Mouse (Mus musculus): ENCODE measurements around the gene Ubtd2.
"Not testable (repeated sequence)": the region's sequence is repeated elsewhere in the genome, so short reads cannot be mapped to it uniquely, and the experiment has no call there.

Ubtd2 gene

DNA sequence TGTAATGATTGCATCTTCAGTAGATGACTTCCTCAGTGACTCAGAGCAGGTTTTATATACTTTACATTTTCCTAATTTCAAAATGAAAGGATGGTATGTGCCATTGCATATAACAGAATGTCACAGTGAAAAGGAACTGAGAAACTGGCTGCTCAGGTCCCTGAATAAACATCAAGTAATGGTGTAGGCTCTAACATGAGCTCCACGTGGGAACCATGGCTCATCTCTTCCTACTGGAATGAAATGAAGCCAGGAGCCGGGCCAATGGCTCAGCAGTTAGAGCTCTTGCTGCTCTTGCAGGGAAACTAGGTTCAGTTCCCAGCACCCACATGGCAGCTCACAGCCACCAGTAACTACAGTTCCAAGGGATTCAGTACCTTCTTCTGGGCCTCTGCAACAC lies 16.8 kb downstream of the Ubtd2 start:
- no peak for DNase-seq

- DNase-seq: no peak
Observed at GRCm38 (mm10) chr11:32474725-32475124, 19.6 kb downstream of the Ubtd2 start.

DNA sequence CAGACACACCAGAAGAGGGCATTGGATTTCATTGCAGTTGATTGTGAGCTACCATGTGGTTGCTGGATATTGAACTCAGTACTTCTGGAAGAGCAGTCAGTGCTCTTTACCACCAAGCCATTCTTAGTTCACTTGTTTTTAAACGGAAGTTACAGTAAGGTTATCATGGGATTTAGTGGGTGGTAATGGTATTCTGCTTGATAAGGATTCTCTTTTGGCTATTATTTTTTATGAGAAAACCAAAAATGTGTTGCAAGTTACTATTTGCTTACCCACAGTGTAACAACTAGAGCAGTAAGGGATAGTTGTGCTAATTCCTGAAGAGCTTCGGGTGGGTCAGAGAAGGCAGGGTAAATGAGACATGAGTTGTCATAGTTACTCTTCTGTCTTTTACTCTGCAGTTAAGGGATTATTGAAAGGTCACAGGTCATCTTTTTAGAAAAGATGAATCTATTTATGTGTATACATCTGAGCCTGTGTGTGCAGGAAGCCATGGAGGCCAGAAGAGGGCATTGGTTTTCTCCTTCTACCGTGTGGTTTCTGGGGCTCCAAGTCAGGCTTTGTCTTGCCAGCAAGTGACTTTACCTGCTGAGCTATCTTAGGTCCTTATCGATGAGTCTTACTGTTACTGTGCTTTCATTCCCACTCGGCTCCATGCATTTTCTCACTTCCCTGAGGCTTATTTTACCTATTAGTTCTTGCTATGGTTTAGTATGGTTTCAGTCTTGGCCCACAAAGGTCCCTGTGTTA lies 20.5 kb downstream of the Ubtd2 start:
- DNase-seq: no peak

- no peak for DNase-seq
Observed at GRCm38 (mm10) chr11:32481525-32481924, 26.4 kb downstream of the Ubtd2 start.

GRCm38 (mm10) chr11:32485290-32485689 lies 30.1 kb downstream of the Ubtd2 start:
- DNase-seq: no peak

DNA sequence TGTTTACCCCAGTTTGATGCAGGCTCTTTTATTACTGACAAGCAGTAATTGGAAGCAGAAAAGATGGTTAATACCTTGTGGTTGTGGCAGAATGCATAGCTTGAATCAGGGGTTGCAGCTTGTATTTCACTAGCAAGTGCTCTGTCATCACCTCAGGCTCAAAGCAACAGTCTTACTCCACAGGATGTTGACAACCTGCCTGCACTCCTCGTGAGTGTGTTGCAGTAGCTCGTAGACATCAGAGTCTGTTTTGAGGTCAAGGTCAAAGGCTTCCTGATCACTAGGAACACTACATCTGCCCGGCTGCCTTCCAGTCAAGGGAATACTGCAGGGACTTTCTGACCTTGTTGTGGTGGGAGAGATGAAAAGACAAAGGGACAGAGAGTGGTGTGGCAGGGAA lies 31.5 kb downstream of the Ubtd2 start:
- DNase-seq: no peak

- DNase-seq: no peak
Observed at GRCm38 (mm10) chr11:32487501-32487900, 32.3 kb downstream of the Ubtd2 start.

DNA sequence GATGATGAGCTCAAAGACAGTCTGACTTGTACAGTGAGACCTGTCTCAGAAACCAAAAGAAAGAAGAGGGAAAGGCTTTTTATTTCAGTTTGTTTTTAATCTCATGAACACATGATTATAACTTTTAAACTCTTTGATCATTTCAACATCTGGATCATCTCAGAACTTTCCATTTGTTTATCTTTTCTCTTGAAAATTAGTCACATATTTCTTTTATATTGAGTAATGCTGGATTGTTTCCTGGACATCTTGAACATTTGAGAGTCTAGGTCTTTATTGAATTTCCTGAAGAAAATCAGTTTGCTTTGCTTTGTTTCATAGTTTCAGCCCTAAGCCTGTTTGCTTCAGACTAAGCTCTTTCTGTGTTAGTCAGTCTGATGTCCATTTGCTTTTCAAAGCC lies 33.2 kb downstream of the Ubtd2 start:
- DNase-seq: no peak

DNA sequence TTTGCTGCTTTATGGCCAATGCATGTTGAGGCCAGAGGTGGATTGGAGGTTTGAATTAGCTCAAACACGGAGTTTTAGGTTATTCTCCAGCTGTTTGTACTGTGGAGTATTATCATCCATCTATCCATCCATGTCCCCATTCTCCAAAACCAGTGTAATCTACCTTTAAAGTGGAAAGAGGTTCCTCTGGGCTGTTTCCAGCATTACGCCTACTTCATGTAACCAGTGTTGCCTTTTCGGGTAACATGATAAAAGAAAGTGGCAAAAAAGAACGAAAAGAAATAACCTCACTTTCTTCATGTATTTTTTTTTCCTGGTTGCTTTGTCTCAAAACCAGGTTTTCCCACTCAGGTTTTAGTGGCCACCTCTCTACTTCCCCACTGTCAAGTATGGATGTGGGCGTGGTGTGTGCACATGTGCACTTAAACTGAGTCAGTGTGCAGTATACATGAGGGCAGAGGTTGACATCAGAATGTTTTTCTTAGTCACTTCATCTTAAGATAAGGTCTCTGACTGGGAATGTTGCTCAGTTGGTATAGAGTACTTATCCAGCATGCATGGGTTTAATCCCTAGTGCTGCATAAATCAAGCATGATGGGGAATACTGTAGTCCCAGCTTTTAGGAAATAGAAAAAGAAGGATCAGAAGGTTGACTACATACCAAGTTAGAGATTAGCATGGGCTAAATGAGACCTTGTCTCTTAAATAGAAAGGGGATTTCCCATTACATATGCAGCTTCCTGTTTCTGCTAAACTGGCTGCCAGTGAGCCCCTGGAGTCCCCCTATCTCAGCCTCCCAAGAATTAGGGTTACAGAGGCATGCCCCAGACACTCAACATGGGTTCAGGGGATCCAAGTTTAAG lies 33.9 kb downstream of the Ubtd2 start:
- DNase-seq: no peak

GRCm38 (mm10) chr11:32491079-32491478 lies 35.9 kb downstream of the Ubtd2 start:
- no peak for DNase-seq

DNA sequence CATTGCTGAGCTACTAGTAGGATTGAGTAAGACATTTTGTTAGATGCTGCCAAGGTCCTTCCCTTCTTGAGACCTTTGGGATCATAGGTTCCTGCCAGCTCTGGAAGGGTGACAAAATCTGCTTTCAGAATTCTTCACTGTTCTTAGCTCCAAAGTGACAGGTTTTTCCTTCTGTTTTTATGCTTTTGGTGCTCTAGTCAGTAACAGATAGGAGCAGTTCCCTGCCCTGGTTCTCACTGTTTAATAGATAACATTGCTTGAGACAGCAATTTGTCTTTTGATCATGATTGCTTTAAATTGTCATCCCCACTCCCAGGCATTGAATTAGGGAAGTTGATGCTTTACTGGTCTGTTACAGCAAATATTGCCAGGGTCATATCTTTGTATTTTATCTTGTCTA lies 38.1 kb downstream of the Ubtd2 start:
- DNase-seq: no peak

GRCm38 (mm10) chr11:32495283-32495682 lies 40.1 kb downstream of the Ubtd2 start:
- no peak for DNase-seq

GRCm38 (mm10) chr11:32498757-32499535 lies 43.8 kb downstream of the Ubtd2 start:
- peak; percentile 9 for DNase-seq

GRCm38 (mm10) chr11:32499931-32500330 lies 44.8 kb downstream of the Ubtd2 start:
- DNase-seq: no peak

GRCm38 (mm10) chr11:32503711-32504110 lies 48.5 kb downstream of the Ubtd2 start:
- no peak for DNase-seq

DNA sequence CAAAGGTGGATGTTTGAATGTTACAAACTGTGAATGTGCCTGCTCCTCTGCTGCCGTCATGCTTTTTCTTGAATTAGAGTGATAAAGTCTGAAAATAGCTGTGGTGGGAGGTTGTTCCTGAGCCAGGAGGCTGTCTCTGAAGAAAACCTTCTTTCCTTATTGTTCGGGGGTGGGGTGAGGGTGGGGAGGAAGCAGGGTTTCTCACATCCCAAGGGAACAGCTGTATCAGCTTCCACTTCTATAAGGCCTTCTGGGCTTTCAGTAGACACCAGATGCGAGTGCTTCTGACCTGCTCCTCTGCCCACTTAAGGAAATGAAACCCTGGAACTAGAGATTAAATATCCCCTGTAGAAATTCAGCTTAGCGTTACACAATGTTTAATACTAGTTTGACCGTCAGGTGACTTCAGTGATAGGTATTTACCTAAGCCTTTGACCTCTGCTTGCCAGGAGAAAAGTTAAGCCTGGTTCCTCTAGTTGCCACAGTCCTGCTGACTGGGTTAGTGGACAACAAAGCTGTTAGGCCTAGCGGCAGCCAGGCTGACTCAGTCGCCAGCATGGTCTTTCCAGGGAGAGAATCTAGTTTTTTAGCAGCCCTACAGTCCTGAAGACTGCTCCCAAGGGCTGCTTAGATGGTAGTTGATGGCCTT lies 50.0 kb downstream of the Ubtd2 start:
- no peak for DNase-seq

DNA sequence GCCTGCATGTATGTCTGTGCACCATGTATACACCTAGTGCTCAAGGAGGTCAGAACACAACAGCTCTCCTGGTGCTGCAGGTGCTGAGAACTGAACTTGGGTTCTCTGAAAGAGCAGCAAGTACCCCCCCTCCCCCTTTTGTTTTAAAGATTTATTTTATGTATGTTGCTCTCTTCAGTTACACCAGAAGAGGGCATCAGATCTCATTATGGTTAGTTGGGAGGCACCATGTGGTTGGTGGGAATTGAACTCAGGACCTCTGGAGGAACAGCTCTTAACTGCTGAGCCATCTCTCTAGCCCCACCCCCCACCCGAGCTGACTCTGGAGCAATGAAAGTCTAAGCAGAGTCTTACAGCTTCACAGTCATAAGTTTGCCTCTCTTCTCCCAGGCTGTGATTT lies 55.8 kb downstream of the Ubtd2 start:
- no peak for DNase-seq

DNA sequence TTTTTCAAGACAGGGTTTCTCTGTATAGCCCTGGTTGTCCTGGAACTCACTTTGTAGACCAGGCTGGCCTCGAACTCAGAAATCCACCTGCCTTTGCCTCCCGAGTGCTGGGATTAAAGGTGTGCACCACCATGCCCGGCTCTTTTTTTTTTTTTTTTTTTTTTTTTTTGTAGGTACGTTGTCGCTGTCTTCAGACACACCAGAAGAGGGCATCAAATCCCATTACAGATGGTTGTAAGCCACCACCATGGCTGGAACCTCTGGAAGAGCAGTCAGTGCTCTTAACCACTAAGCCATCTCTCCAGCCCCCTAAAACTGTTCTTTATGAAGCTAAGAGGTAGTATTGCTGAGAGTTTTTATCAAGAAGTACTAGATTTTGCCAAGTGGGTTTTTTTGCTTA lies 59.7 kb downstream of the Ubtd2 start:
- DNase-seq: not testable (repeated sequence)

GRCm38 (mm10) chr11:32516091-32516490 lies 60.9 kb downstream of the Ubtd2 start:
- no peak for DNase-seq

DNA sequence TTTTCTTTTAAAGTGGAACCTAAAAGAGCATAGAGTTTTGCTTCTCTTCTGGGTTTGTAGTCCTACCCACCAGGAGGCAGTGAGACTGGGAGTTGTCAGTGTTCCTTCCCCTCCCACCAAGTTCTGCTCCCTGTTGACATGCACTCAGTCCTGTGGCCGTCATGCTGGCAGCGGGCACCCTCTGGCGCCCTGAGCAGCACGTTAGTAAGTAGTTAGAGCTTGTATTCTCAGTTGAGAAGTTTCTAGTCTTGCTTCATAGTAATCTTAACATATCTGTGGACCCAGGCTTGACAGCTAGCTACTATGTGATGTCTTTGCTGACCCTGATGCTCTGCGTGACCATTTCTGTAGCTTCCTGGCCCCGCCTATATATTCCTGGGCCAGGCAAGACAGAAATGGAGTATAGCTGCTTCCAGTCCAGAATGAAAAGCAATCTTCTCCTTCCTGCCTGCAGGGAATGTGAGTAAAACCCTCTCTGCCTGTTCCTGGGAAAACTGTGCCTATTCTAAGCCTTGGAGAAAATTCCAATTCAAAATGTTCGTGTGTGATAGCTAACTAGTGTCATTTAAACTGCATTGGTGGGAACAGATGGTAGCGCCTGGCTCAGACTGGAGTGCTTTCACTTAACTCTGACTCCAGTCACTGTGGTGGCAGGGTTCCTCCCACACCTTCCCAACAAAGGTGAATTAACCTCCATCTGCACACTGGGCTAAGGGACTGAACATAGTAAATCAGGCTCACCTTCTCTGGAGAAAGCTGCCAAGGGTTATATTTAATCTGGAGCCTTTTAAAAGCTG lies 61.9 kb downstream of the Ubtd2 start:
- DNase-seq: no peak

DNA sequence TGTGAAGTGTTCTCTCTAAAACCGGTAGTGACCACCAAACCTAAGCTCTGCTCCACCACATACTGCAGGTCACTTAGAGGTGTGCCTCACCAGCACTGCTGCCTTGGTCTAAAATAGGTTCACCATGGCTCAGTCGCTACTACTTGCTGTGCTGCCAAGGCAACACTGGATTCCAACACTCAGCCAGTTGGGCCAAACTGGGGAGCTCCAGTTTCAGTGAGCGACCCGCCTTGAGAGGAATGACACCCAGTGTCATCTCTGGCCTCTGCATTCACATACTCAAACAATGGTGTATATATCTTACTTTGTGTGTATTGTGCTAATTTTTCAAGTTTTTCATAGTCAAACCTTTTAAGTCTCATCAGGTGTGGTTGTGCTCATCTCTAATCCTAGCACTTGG lies 63.6 kb downstream of the Ubtd2 start:
- no peak for DNase-seq

GRCm38 (mm10) chr11:32519354-32519753 lies 64.2 kb downstream of the Ubtd2 start:
- no peak for DNase-seq
